In genomic region chr13:69633551-69633950, GRCm38 (mm10) we compare ENCODE assay signal across 22 mouse cellular contexts. TPM values are rescaled to one million over a fixed set of nuclear protein-coding genes. Genes with fewer than 3 reads are reported as not detected.
A peak's percentile ranks its signal among the peaks of the same experiment; 100 is the strongest.
DNase-seq lines count a peak whose midpoint lies in the region; ATAC-seq and TF ChIP-seq lines count a peak whose summit lies in the region.
"Had no signal": no experiment of that assay in that cellular context is flagged by ENCODE, and none has a peak within 500 bp of the region (broad histone marks: within the 10 kb centered on the region; RNA-seq: fewer than 3 reads in every experiment).

No protein-coding gene starts in this region.

- no peak for TF ChIP-seq RAD21 in MEL (IDR thresholded peaks at IDR 0.05; ENCODE audit: low read depth, low read length)

- no peaks in the 10 kb centered on the region for H3K9me3 ChIP-seq in forebrain, postnatal 0 days (ENCODE audit: low read length)
- H3K9me3 ChIP-seq in forebrain, embryonic 12.5 days = no peaks in the 10 kb centered on the region
- H3K9me3 ChIP-seq in heart, embryonic 10.5 days = no peaks in the 10 kb centered on the region
- no peaks in the 10 kb centered on the region for H3K9me3 ChIP-seq in MEL (replicated peaks; ENCODE audit: insufficient read depth, low read length)
- H3K9me3 ChIP-seq: embryonic facial prominence, embryonic 10.5 days; embryonic facial prominence, embryonic 12.5 days; G1E had no signal

- TF ChIP-seq POLR2A in MEL (IDR thresholded peaks at IDR 0.05; ENCODE audit: control insufficient read depth in 1 of 2, insufficient read depth in 1 of 2, low read depth in 1 of 2, low read length in 2 of 2, poor library complexity in 1 of 2) = no peak

- DNase-seq in forebrain, postnatal 0 days = no peak
- peak; percentile 59 for DNase-seq in heart, embryonic 10.5 days (ENCODE audit: low spot score)
- DNase-seq in heart, postnatal 4 days = no peak
- DNase-seq in testis, postnatal 10 days (ENCODE audit: low spot score) = peak; percentile 32
- no peak for DNase-seq in testis, postnatal 14 days (ENCODE audit: low spot score)
- DNase-seq in MEL (ENCODE audit: low read depth, low spot score) = no peak
- DNase-seq: adrenal gland, adult 2 months; adrenal gland, postnatal 10 days; adrenal gland, postnatal 25 days; B cell, adult 2 months; cerebellum, adult 11 months; cerebellum, adult 2 months; cerebellum, adult 9-10 months; cerebellum, postnatal 25 days had no signal

- ATAC-seq in forebrain, postnatal 0 days = 0 out of 2 replicates have a peak, but pooled peaks have one; percentile 27
- ATAC-seq in forebrain, embryonic 12.5 days (ENCODE audit: low FRiP score) = no peak
- ATAC-seq: CD4-positive, CD25-positive, alpha-beta regulatory T cell, adult 4 months; forebrain, embryonic 14.5 days; forebrain, embryonic 16.5 days had no signal

- H3K9ac ChIP-seq in forebrain, postnatal 0 days = no peak overlapping the region
- H3K9ac ChIP-seq in forebrain, embryonic 12.5 days = no peak overlapping the region
- no peak overlapping the region for H3K9ac ChIP-seq in MEL (ENCODE audit: control insufficient read depth, low read depth, low read length, poor library complexity, severe bottlenecking)
- H3K9ac ChIP-seq: embryonic facial prominence, embryonic 12.5 days had no signal

- no peak for TF ChIP-seq EP300 in MEL (IDR thresholded peaks at IDR 0.05; ENCODE audit: low read depth in 1 of 2, low read length in 2 of 2)

- H3K4me3 ChIP-seq in forebrain, postnatal 0 days (ENCODE audit: low read depth, low read length) = no peak overlapping the region
- H3K4me3 ChIP-seq in forebrain, embryonic 12.5 days (replicated peaks) = no peak overlapping the region
- H3K4me3 ChIP-seq in heart, embryonic 10.5 days = no peak overlapping the region
- H3K4me3 ChIP-seq in MEL (ENCODE audit: control insufficient read depth in 1 of 2, insufficient read depth in 1 of 2, low read depth in 2 of 2, low read length in 2 of 2) = no peak overlapping the region
- H3K4me3 ChIP-seq: embryonic facial prominence, embryonic 10.5 days; embryonic facial prominence, embryonic 12.5 days had no signal

- WGBS in forebrain, postnatal 0 days = 55% methylated on average over 9 of the region's 9 CpGs
- 84% methylated on average over 9 of the region's 9 CpGs for WGBS in forebrain, embryonic 12.5 days
- WGBS in heart, embryonic 10.5 days = 91% methylated on average over 9 of the region's 9 CpGs

- H3K27ac ChIP-seq in forebrain, postnatal 0 days (ENCODE audit: low read depth, low read length) = no peak overlapping the region
- no peak overlapping the region for H3K27ac ChIP-seq in forebrain, embryonic 12.5 days
- no peak overlapping the region for H3K27ac ChIP-seq in heart, embryonic 10.5 days
- H3K27ac ChIP-seq in MEL (ENCODE audit: control insufficient read depth, low read depth, low read length) = peak overlapping the region; percentile 31
- H3K27ac ChIP-seq: embryonic facial prominence, embryonic 10.5 days; embryonic facial prominence, embryonic 12.5 days had no signal

- peaks cover 3% of the 10 kb centered on the region; the same call in 1 of the 2 replicates for H3K79me2 ChIP-seq in MEL (ENCODE audit: control insufficient read depth, insufficient read depth, low read length, poor library complexity)

- no peaks in the 10 kb centered on the region for H3K27me3 ChIP-seq in forebrain, postnatal 0 days (ENCODE audit: insufficient read depth, low read length)
- H3K27me3 ChIP-seq in forebrain, embryonic 12.5 days = no peaks in the 10 kb centered on the region
- no peaks in the 10 kb centered on the region for H3K27me3 ChIP-seq in heart, embryonic 10.5 days (ENCODE audit: insufficient read depth, poor library complexity, severe bottlenecking)
- H3K27me3 ChIP-seq in MEL (ENCODE audit: control insufficient read depth in 1 of 2, insufficient read depth in 2 of 2, low read length in 2 of 2) = no peaks in the 10 kb centered on the region
- H3K27me3 ChIP-seq: CH12.LX; embryonic facial prominence, embryonic 12.5 days had no signal

- no peak overlapping the region for H3K4me2 ChIP-seq in forebrain, postnatal 0 days (ENCODE audit: low read depth)
- no peak overlapping the region for H3K4me2 ChIP-seq in forebrain, embryonic 12.5 days
- H3K4me2 ChIP-seq: embryonic facial prominence, embryonic 12.5 days had no signal

- H3K36me3 ChIP-seq in forebrain, postnatal 0 days (ENCODE audit: insufficient read depth) = peaks cover 84% of the 10 kb centered on the region
- H3K36me3 ChIP-seq in forebrain, embryonic 12.5 days (replicated peaks) = peaks cover 96% of the 10 kb centered on the region
- H3K36me3 ChIP-seq in heart, embryonic 10.5 days = peaks cover 96% of the 10 kb centered on the region
- H3K36me3 ChIP-seq in MEL (ENCODE audit: control insufficient read depth in 1 of 2, insufficient read depth in 2 of 2, low read length in 2 of 2) = peaks cover 20 to 25% of the 10 kb centered on the region in 2 experiments

- no peaks in the 10 kb centered on the region for H3K4me1 ChIP-seq in forebrain, postnatal 0 days (ENCODE audit: insufficient read depth)
- no peaks in the 10 kb centered on the region for H3K4me1 ChIP-seq in forebrain, embryonic 12.5 days
- no peaks in the 10 kb centered on the region for H3K4me1 ChIP-seq in heart, embryonic 10.5 days
- H3K4me1 ChIP-seq in MEL (ENCODE audit: control insufficient read depth in 1 of 2, insufficient read depth in 2 of 2, low read length in 2 of 2) = peaks cover 2 to 17% of the 10 kb centered on the region in 2 experiments
- H3K4me1 ChIP-seq: embryonic facial prominence, embryonic 10.5 days; embryonic facial prominence, embryonic 12.5 days had no signal

- TF ChIP-seq CTCF in forebrain, postnatal 0 days (IDR thresholded peaks at IDR 0.05; ENCODE audit: low read depth) = no peak
- no peak for TF ChIP-seq CTCF in MEL (IDR thresholded peaks at IDR 0.05 in 2 of 3, conservative IDR thresholded peaks at IDR 0.05 in 1 of 3; ENCODE audit: control insufficient read depth in 1 of 3, insufficient read depth in 1 of 3, low read depth in 2 of 3, low read length in 3 of 3, poor library complexity in 1 of 3, severe bottlenecking in 1 of 3)

TF ChIP-seq in MEL, 35 proteins besides CTCF, POLR2A, EP300 and RAD21:
- TF ChIP-seq E2F4 (IDR thresholded peaks at IDR 0.05; ENCODE audit: borderline replicate concordance, low read depth, low read length) (no peak), ZMIZ1 (IDR thresholded peaks at IDR 0.05; ENCODE audit: low read depth, low read length) (no peak), KAT2A (conservative IDR thresholded peaks at IDR 0.05; ENCODE audit: low read depth, low read length) (no peak), MYB (IDR thresholded peaks at IDR 0.05; ENCODE audit: low read depth, low read length) (no peak), BHLHE40 (IDR thresholded peaks at IDR 0.05; ENCODE audit: borderline replicate concordance, low read depth, low read length) (no peak), TAL1 (IDR thresholded peaks at IDR 0.05; ENCODE audit: low read length) (no peak), POLR2AphosphoS5 (IDR thresholded peaks at IDR 0.05; ENCODE audit: borderline replicate concordance, low read depth, low read length) (no peak)

RNA-seq across cellular contexts. Expression of gene Srd5a1, which starts 22.3 kb away (rescaled TPM):
- 16.2 TPM in 2 replicates for total RNA-seq in forebrain, postnatal 0 days (2014; rRNA removed)
- polyA plus RNA-seq in forebrain, postnatal 0 days (2015; fragmentation: Nextera tagmentation; extraction: Ambion mirVana) = 24.3 and 37.2 TPM in 2 replicates
- polyA plus RNA-seq in forebrain, embryonic 12.5 days (2016; fragmentation: Nextera tagmentation; extraction: Ambion mirVana) = 21.8 and 22.9 TPM in 2 replicates
- polyA plus RNA-seq in heart, embryonic 10.5 days (2016; fragmentation: Nextera tagmentation; extraction: Ambion mirVana) = 8.5 and 12.0 TPM in 2 replicates
- 1 to 10 TPM; 2.4 to 2.7 TPM for total RNA-seq in heart, postnatal 4 days (2021)
- total RNA-seq in MEL (2012; rRNA removed) = 4.0 and 7.7 TPM in 2 replicates
- polyA plus RNA-seq in MEL (2012; ENCODE audit: insufficient read depth in 1 of 2, insufficient read length in 2 of 2, low read depth in 1 of 2, low replicate concordance in 2 of 2, missing spikeins in 1 of 2) = 10 to 100 TPM in 1 of 2 experiments, not detected in 1; 10.5 TPM

Comparison
In these comparisons a context has a peak if more than half of its experiments do, and no peak if none do; other contexts are left out.
1. DNase-seq: peak in heart, embryonic 10.5 days (single experiment) and testis, postnatal 10 days (single experiment); none in forebrain, postnatal 0 days (single experiment), heart, postnatal 4 days (single experiment), testis, postnatal 14 days (single experiment) and MEL (single experiment).